Mouse (Mus musculus) intestine, postnatal 0 days (tissue): ENCODE data around the gene Hdgf. TPM values are rescaled to one million over a fixed set of nuclear protein-coding genes. Genes with fewer than 3 reads are reported as not detected.
"Not testable (repeated sequence)": the region's sequence is repeated elsewhere in the genome, so short reads cannot be mapped to it uniquely, and the experiment has no call there.

ENCODE experiments used
- ATAC-seq: fragments of 200-750 bp; cut with Nextera tagmentation; 2 replicates; pipeline ENCODE4 v1.8.0; 2017; ENCODE audit warnings: mild to moderate bottlenecking, moderate TSS enrichment, moderate library complexity
- H3K27ac ChIP-seq: fragments of 300-500 bp; sonication (generic); 2 replicates; pipeline ENCODE4 v1.5.1; 2014; ENCODE audit warnings: mild to moderate bottlenecking, low read depth, low read length, moderate library complexity
- H3K27me3 ChIP-seq: fragments of 300-500 bp; sonication (generic); replicated peaks from 2 replicates; pipeline ENCODE4 v1.6.1; 2014; ENCODE audit warnings: low read length, mixed read lengths; ENCODE audit not compliant: control insufficient read depth, insufficient read depth
- H3K36me3 ChIP-seq: fragments of 300-500 bp; sonication (generic); 2 replicates; pipeline ENCODE4 v1.6.1; 2014; ENCODE audit warnings: mild to moderate bottlenecking, moderate library complexity; ENCODE audit not compliant: control insufficient read depth, insufficient read depth
- H3K4me1 ChIP-seq: fragments of 300-500 bp; sonication (generic); replicated peaks from 2 replicates; pipeline ENCODE4 v1.6.1; 2014; ENCODE audit warnings: antibody characterized with exemption, low read length, mixed read lengths; ENCODE audit not compliant: control insufficient read depth, insufficient read depth
- H3K4me2 ChIP-seq: fragments of 300-500 bp; sonication (generic); replicated peaks from 2 replicates; pipeline ENCODE4 v1.6.1; 2014; ENCODE audit warnings: low read depth, mild to moderate bottlenecking, moderate library complexity
- H3K4me3 ChIP-seq: fragments of 300-500 bp; sonication (generic); 2 replicates; pipeline ENCODE4 v1.5.1; 2014; ENCODE audit warnings: low read depth, low read length
- H3K9ac ChIP-seq: fragments of 300-500 bp; sonication (generic); 2 replicates; pipeline ENCODE4 v1.6.1; 2014; ENCODE audit warnings: mild to moderate bottlenecking, low read depth, low read length
- H3K9me3 ChIP-seq: fragments of 300-500 bp; sonication (generic); 2 replicates; pipeline ENCODE4 v1.6.1; 2016; ENCODE audit warnings: mixed run types; ENCODE audit not compliant: control insufficient read depth
- CTCF ChIP-seq: sonication (generic); IDR thresholded peaks from 2 replicates; pipeline ENCODE4 v1.5.1; 2016; ENCODE audit warnings: low read depth, mild to moderate bottlenecking, control low read depth, antibody characterized with exemption, moderate library complexity
- WGBS: fragments of 180-500 bp; shearing (Covaris S2); extraction: QIAGEN DNeasy Blood & Tissue Kit; methylation state at CpG from one replicate; pipeline ENCODE4 v1.1.7; 2014; 5-methylcytosine and 5-hydroxymethylcytosine counted together
- polyA plus RNA-seq: library from polyadenylated mRNA; unstranded; fragments of >200 nt; fragmentation: Nextera tagmentation; extraction: Ambion mirVana; gene quantifications from 2 replicates; pipeline ENCODE4 v1.2.1, GENCODE M21; 2015

Hdgf gene
- polyA plus RNA-seq, 1 experiment from 2014 or later: 93.8 TPM

- TF ChIP-seq CTCF: no peak
- Histone ChIP-seq H3K36me3 (no peaks in the 10 kb centered on the region), H3K27ac (no peak overlapping the region), H3K9me3 (no peaks in the 10 kb centered on the region), H3K4me3 (no peak overlapping the region), H3K9ac (no peak overlapping the region), H3K4me1 (no peaks in the 10 kb centered on the region), H3K4me2 (no peak overlapping the region), H3K27me3 (no peaks in the 10 kb centered on the region)
- ATAC-seq: no peak
- 74% methylated on average over 3 of the region's 3 CpGs for WGBS
Measured at GRCm38 (mm10) chr3:87893367-87893905, 12.7 kb upstream of the Hdgf start.

- H3K4me2 ChIP-seq: no peak overlapping the region
- no peak for TF ChIP-seq CTCF
- no peaks in the 10 kb centered on the region for H3K27me3 ChIP-seq
- no peak for ATAC-seq
- no peaks in the 10 kb centered on the region for H3K4me1 ChIP-seq
- H3K9ac ChIP-seq: no peak overlapping the region
- no peaks in the 10 kb centered on the region for H3K9me3 ChIP-seq
- no peak overlapping the region for H3K27ac ChIP-seq
- no peaks in the 10 kb centered on the region for H3K36me3 ChIP-seq
- no peak overlapping the region for H3K4me3 ChIP-seq
- WGBS: 61% methylated on average over 3 of the region's 3 CpGs
Measured at GRCm38 (mm10) chr3:87899266-87899665, 6.9 kb upstream of the Hdgf start.

GRCm38 (mm10) chr3:87899776-87900175 is 6.3 kb upstream of the Hdgf start:
- H3K9ac ChIP-seq: no peak overlapping the region
- no peaks in the 10 kb centered on the region for H3K36me3 ChIP-seq
- no peaks in the 10 kb centered on the region for H3K27me3 ChIP-seq
- no peak overlapping the region for H3K4me2 ChIP-seq
- TF ChIP-seq CTCF: no peak
- ATAC-seq: no peak
- 83% methylated on average over 3 of the region's 3 CpGs for WGBS
- no peak overlapping the region for H3K4me3 ChIP-seq
- H3K27ac ChIP-seq: no peak overlapping the region
- H3K9me3 ChIP-seq: no peaks in the 10 kb centered on the region
- no peaks in the 10 kb centered on the region for H3K4me1 ChIP-seq

- Histone ChIP-seq H3K4me1 (no peaks in the 10 kb centered on the region), H3K9me3 (no peaks in the 10 kb centered on the region), H3K9ac (no peak overlapping the region), H3K27ac (no peak overlapping the region), H3K4me2 (no peak overlapping the region), H3K4me3 (no peak overlapping the region), H3K36me3 (no peaks in the 10 kb centered on the region), H3K27me3 (no peaks in the 10 kb centered on the region)
- no peak for ATAC-seq
- WGBS: 41% methylated on average over 1 of the region's 1 CpGs
- no peak for TF ChIP-seq CTCF
Measured at GRCm38 (mm10) chr3:87901036-87901624, 5.0 kb upstream of the Hdgf start.

- not testable (repeated sequence) for H3K4me2 ChIP-seq
- 89% methylated on average over 5 of the region's 6 CpGs for WGBS
Measured at GRCm38 (mm10) chr3:87901959-87902358, 4.2 kb upstream of the Hdgf start.

GRCm38 (mm10) chr3:87903821-87904220 is 2.3 kb upstream of the Hdgf start:
- no peak overlapping the region for H3K4me3 ChIP-seq
- 58% methylated on average over 5 of the region's 5 CpGs for WGBS
- H3K9ac ChIP-seq: no peak overlapping the region
- H3K36me3 ChIP-seq: no peaks in the 10 kb centered on the region
- no peak overlapping the region for H3K4me2 ChIP-seq
- H3K4me1 ChIP-seq: peaks cover 9% of the 10 kb centered on the region; the same call in 1 of the 2 replicates
- no peaks in the 10 kb centered on the region for H3K9me3 ChIP-seq
- no peaks in the 10 kb centered on the region for H3K27me3 ChIP-seq
- no peak for ATAC-seq
- no peak for TF ChIP-seq CTCF
- H3K27ac ChIP-seq: no peak overlapping the region

More at GRCm38 (mm10) chr3:87901959-87902358, 4.2 kb upstream of the Hdgf start:
- H3K27me3 ChIP-seq, H3K4me3 ChIP-seq, H3K27ac ChIP-seq, H3K4me1 ChIP-seq, ATAC-seq, H3K9ac ChIP-seq, H3K9me3 ChIP-seq, H3K36me3 ChIP-seq: not testable (repeated sequence)
